Mouse (Mus musculus) testis, adult 2 months (tissue): ENCODE results near the gene Lce1a1. TPM values are rescaled to one million over a fixed set of nuclear protein-coding genes. Genes with fewer than 3 reads are reported as not detected.

Experiments used
- H3K27ac ChIP-seq: fragments of 200-500 bp; 2 replicates; pipeline ENCODE4 v1.5.1; 2012; ENCODE audit warnings: low read depth, low read length; ENCODE audit not compliant: control insufficient read depth, insufficient read depth
- H3K27me3 ChIP-seq: fragments of 200-500 bp; 2 replicates; pipeline ENCODE4 v1.6.1; 2012; ENCODE audit warnings: mild to moderate bottlenecking, low read length, moderate library complexity; ENCODE audit not compliant: control insufficient read depth, insufficient read depth
- H3K36me3 ChIP-seq: fragments of 200-500 bp; 2 replicates; pipeline ENCODE4 v1.6.1; 2012; ENCODE audit warnings: mild to moderate bottlenecking, low read length; ENCODE audit not compliant: control insufficient read depth, insufficient read depth
- H3K4me1 ChIP-seq: fragments of 200-500 bp; 2 replicates; pipeline ENCODE4 v1.6.1; 2012; ENCODE audit warnings: low read length; ENCODE audit not compliant: control insufficient read depth, insufficient read depth
- H3K4me3 ChIP-seq: fragments of 200-500 bp; 2 replicates; pipeline ENCODE4 v1.5.1; 2012; ENCODE audit warnings: low read depth, mild to moderate bottlenecking, low read length, moderate library complexity, mixed read lengths; ENCODE audit not compliant: control insufficient read depth
- CTCF ChIP-seq: fragments of 200-500 bp; IDR thresholded peaks from 2 replicates; pipeline ENCODE4 v1.5.1; 2012; ENCODE audit warnings: low read depth, mild to moderate bottlenecking, inconsistent platforms, low read length, moderate library complexity; ENCODE audit not compliant: control insufficient read depth, insufficient read depth, insufficient replicate concordance
- POLR2A ChIP-seq: fragments of 200-500 bp; IDR thresholded peaks from 2 replicates; pipeline ENCODE4 v1.6.1; 2012; ENCODE audit warnings: low read depth, mild to moderate bottlenecking, inconsistent platforms, low read length, moderate library complexity; ENCODE audit not compliant: control insufficient read depth
- polyA plus RNA-seq: library from polyadenylated mRNA; depleted of rRNA; stranded (reverse); fragments of >200 nt; gene quantifications from 2 replicates; pipeline ENCODE4 v1.2.3, GENCODE M21; 2012; rRNA removed

Gene Lce1a1
- polyA plus RNA-seq, 1 experiment, result not detected

GRCm38 (mm10) chr3:92600456-92600855 lies 47.7 kb downstream of the Lce1a1 start:
- Histone ChIP-seq H3K27ac (no peak overlapping the region), H3K4me3 (no peak overlapping the region), H3K4me1 (no peaks in the 10 kb centered on the region), H3K27me3 (no peaks in the 10 kb centered on the region), H3K36me3 (no peaks in the 10 kb centered on the region)
- TF ChIP-seq CTCF (no peak), POLR2A (no peak)

GRCm38 (mm10) chr3:92599973-92600372 lies 48.1 kb downstream of the Lce1a1 start:
- TF ChIP-seq CTCF (no peak), POLR2A (no peak)
- Histone ChIP-seq H3K4me1 (no peaks in the 10 kb centered on the region), H3K4me3 (no peak overlapping the region), H3K27ac (no peak overlapping the region), H3K36me3 (no peaks in the 10 kb centered on the region), H3K27me3 (no peaks in the 10 kb centered on the region)

- no peaks in the 10 kb centered on the region for H3K27me3 ChIP-seq
- H3K36me3 ChIP-seq, result no peaks in the 10 kb centered on the region
- H3K4me1 ChIP-seq, result no peaks in the 10 kb centered on the region
- TF ChIP-seq CTCF (no peak), POLR2A (no peak)
- H3K4me3 ChIP-seq, result no peak overlapping the region
- no peak overlapping the region for H3K27ac ChIP-seq
Measured at GRCm38 (mm10) chr3:92598429-92598828, 49.7 kb downstream of the Lce1a1 start.

Other genes starting within 250 kb of the Lce1a1 start
- not detected in 2 replicates for gene Sprr2i, start 240.3 kb downstream of the Lce1a1 start, polyA plus RNA-seq
- not detected in 2 replicates for gene Sprr2j-ps, start 230.2 kb downstream of the Lce1a1 start, polyA plus RNA-seq
- 5.2 and 7.2 TPM in 2 replicates for gene Gm9774, start 218.9 kb downstream of the Lce1a1 start, polyA plus RNA-seq
- not detected in 2 replicates for gene Sprr2k, start 215.7 kb downstream of the Lce1a1 start, polyA plus RNA-seq
- not detected in 2 replicates for gene Sprr1b, start 209.5 kb downstream of the Lce1a1 start, polyA plus RNA-seq
- gene Sprr3, start 189.6 kb downstream of the Lce1a1 start, polyA plus RNA-seq, result not detected in 2 replicates
- gene Sprr1a, start 162.4 kb downstream of the Lce1a1 start, polyA plus RNA-seq, result 0.32 and 0.73 TPM in 2 replicates
- gene Sprr4, start 147.8 kb downstream of the Lce1a1 start, polyA plus RNA-seq, result not detected in 2 replicates
- not detected in 2 replicates for gene 2310046K23Rik, start 113.8 kb downstream of the Lce1a1 start, polyA plus RNA-seq
- gene Ivl, start 74.6 kb downstream of the Lce1a1 start, polyA plus RNA-seq, result 0.05 and 0.06 TPM in 2 replicates
- 4,177 and 4,558 TPM in 2 replicates for gene Smcp, start 59.3 kb downstream of the Lce1a1 start, polyA plus RNA-seq
- gene 2210017I01Rik, start 40.8 kb downstream of the Lce1a1 start, polyA plus RNA-seq, result 0.67 and 0.94 TPM in 2 replicates
- 0.66 and 0.89 TPM in 2 replicates for gene Lce6a, start 26.6 kb downstream of the Lce1a1 start, polyA plus RNA-seq
- gene Lce1b, start 8.6 kb upstream of the Lce1a1 start, polyA plus RNA-seq, result not detected in 2 replicates
- gene Lce1a2, start 22.0 kb upstream of the Lce1a1 start, polyA plus RNA-seq, result not detected in 2 replicates
- gene Lce1c, start 30.9 kb upstream of the Lce1a1 start, polyA plus RNA-seq, result 0.42 and 0.85 TPM in 2 replicates
- not detected in 2 replicates for gene Lce1d, start 38.9 kb upstream of the Lce1a1 start, polyA plus RNA-seq
- not detected in 2 replicates for gene Lce1e, start 60.8 kb upstream of the Lce1a1 start, polyA plus RNA-seq
- not detected in 2 replicates for gene Lce1f, start 72.0 kb upstream of the Lce1a1 start, polyA plus RNA-seq
- gene Gm38119, start 90.8 kb upstream of the Lce1a1 start, polyA plus RNA-seq, result not detected in 2 replicates
- gene Lce1g, start 104.0 kb upstream of the Lce1a1 start, polyA plus RNA-seq, result not detected in 2 replicates
- not detected in 2 replicates for gene Lce1h, start 116.8 kb upstream of the Lce1a1 start, polyA plus RNA-seq
- not detected in 2 replicates for gene Lce1i, start 130.6 kb upstream of the Lce1a1 start, polyA plus RNA-seq
- gene Lce1j, start 142.2 kb upstream of the Lce1a1 start, polyA plus RNA-seq, result not detected in 2 replicates
- gene Lce1k, start 159.6 kb upstream of the Lce1a1 start, polyA plus RNA-seq, result not detected in 2 replicates
- not detected in 2 replicates for gene Kprp, start 178.9 kb upstream of the Lce1a1 start, polyA plus RNA-seq
- gene Lce1l, start 203.0 kb upstream of the Lce1a1 start, polyA plus RNA-seq, result not detected in 2 replicates
- gene 2310050C09Rik, start 221.9 kb upstream of the Lce1a1 start, polyA plus RNA-seq, result not detected in 2 replicates